Mouse (Mus musculus): Measurements from ENCODE around the gene Rab5c.

GRCm38 (mm10) chr11:100703366-100703765 is 34.6 kb downstream of the Rab5c start:
- TF ChIP-seq CTCF (IDR thresholded peaks at IDR 0.05; ENCODE audit: low read depth) (no peak), EP300 (IDR thresholded peaks at IDR 0.05; ENCODE audit: low read depth) (no peak)
